Mouse (Mus musculus): ENCODE data around the gene Kat14.
"Not testable (repeated sequence)": the region's sequence is repeated elsewhere in the genome, so short reads cannot be mapped to it uniquely, and the experiment has no call there.

Kat14 gene

GRCm38 (mm10) chr2:144368400-144369019 is at the start of gene Kat14, which contains the start of gene Pet117:
TSS of gene Kat14 (plus strand) at chr2:144368983.
TSS of gene Pet117 (plus strand) at chr2:144368996.
- peak; percentile 96 for DNase-seq (ENCODE audit: low read depth, low spot score)

DNA sequence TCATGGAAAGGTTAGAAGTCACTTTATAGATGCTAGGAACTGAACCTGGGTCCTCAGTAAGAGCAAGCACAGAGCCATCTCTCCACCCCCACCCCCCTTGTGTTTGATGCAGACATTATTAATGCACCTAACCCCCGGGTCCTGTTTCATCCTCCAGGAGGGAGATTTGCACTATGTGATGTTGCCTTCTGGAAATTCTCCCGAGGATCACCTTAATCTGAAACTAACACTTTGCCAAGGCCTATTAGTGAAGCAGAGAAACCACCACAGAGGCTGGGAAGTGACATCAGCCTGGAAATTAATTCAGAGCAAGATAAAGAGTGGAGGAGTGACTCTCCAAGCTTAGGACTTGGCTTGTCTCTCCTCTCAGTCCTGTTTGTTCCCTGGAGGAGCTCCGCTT is 44.6 kb upstream of the Kat14 start:
- no peak for DNase-seq (ENCODE audit: low read depth, low spot score)

GRCm38 (mm10) chr2:144329451-144329850 is 39.3 kb upstream of the Kat14 start:
- DNase-seq (ENCODE audit: low read depth, low spot score) = no peak

GRCm38 (mm10) chr2:144329937-144330336 is 38.8 kb upstream of the Kat14 start:
- DNase-seq (ENCODE audit: low read depth, low spot score) = no peak

GRCm38 (mm10) chr2:144330352-144330959 is 38.3 kb upstream of the Kat14 start:
- DNase-seq (ENCODE audit: low read depth, low spot score) = no peak

GRCm38 (mm10) chr2:144330960-144331371 is 37.8 kb upstream of the Kat14 start:
- DNase-seq (ENCODE audit: low read depth, low spot score) = peak; percentile 16

DNA sequence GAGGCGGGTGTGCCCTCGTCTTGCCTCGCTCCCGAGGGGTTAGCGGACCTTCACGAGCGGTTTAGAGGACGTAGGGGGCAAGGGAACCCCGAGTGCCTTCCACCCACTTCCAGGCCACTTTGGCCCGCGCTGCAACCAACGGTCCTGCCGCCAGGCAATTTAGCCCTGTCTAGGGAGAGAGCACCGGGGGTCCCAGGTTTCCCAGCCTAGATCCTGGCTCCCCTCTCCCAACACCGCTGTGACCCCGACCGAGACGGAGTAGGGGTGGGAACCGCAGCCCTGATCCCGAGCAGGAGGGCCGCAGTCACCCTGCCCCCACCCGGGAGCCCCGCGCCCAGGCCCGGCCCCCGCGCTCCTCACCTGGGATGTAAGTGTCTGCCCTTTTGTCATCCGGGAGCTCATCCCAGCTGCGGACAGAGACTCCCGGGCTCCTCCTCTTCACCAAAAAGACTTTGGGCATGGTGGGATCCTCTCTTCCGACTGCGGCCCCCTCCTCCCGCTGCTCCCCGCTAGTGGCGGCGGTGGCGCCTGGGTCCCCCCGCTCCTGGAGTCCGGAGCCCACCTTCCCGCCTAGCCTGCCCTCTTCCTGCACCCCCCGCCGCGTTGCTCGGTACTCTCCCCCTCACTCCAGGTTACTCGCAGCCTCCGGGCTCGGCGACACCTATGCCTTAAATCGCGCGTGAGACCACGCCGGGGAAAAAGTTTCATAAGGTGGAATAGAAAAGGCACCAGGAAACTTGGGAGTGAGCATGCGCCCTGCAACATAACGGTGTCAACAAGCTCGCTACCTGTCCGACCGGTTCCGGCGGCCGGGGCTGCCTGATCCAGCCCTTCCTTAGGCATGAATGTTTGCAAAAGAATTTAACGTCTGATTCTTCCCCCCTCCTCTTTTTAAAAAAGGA is 37.1 kb upstream of the Kat14 start, which contains the start of gene Ovol2:
TSS of gene Ovol2 (minus strand) at position 746 of the 902 bp plus-strand sequence.
- no peak for DNase-seq (ENCODE audit: low read depth, low spot score)

- no peak for DNase-seq (ENCODE audit: low read depth, low spot score)
Observed at GRCm38 (mm10) chr2:144332486-144332885, 36.3 kb upstream of the Kat14 start.

DNA sequence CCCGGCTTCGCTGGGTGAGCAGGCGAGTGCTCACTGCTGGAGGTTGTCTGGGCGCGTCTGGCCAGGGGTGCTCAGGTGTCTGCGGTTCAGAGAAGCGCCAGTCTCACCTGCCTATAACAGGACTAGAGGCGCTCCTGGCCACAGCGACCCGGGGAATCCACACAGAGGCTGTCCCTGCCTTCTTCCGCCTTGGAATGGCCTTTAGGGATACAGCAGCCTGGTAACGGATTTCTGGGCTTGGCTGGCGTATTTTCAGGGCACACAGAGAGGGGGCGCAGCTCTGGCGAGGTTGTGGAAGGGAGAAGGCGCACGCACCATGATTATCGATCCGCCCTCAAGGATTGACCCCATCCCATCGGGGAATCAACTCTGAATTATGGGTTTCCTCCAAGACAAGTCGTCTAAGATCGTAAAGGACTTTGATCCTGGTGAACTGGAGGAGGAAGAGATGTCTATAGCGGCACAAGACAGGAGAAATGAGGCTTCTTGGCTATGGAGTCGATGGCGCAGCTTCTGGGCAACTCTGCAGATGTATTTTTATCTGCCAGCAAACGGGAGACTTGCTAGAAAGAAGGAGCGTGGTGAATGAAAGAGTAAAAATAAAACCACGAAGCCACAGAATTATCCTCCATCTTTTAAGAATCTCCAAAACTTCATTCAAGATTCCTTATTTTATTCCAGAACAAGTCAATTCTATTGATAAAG is 35.5 kb upstream of the Kat14 start:
- DNase-seq (ENCODE audit: low read depth, low spot score) = no peak

DNA sequence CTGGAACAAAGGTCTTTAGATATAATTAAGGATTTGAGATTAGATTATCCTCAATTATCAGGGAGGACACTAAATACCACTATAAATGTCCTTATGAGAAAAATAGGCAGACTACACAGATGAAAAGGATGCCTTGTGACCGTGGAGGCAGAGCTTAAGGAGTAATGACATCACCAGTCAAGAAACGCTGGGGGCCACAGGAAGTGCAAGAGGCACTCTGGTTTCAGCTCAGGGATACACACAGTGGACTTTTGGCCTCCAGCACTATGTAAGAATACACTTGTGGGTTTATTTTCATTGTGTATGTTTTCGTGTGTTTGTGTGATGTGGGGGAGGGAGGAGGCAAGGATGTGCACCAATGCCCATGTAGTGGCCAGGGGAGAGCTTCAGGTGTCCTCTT is 31.6 kb upstream of the Kat14 start:
- no peak for DNase-seq (ENCODE audit: low read depth, low spot score)

DNA sequence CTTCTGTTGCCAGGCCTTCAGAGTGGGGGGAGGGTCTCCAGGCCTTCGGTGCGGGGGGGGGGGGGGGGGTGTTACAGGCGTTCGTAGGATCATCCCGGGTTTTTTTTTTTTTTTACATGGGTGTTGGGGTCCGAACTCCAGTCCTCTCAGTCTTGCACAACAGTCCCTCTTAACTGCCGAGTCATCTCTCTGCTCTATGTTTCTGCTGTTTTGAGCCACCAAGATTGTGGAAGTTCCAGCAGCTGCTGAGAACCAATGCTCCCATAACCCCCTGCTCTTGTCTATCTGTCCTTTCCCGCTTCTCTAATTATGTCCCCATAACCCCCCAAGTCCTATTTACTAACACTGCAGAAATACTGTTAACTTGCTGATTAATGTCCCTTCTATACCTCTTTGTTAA is 31.1 kb upstream of the Kat14 start:
- no peak for DNase-seq (ENCODE audit: low read depth, low spot score)

DNA sequence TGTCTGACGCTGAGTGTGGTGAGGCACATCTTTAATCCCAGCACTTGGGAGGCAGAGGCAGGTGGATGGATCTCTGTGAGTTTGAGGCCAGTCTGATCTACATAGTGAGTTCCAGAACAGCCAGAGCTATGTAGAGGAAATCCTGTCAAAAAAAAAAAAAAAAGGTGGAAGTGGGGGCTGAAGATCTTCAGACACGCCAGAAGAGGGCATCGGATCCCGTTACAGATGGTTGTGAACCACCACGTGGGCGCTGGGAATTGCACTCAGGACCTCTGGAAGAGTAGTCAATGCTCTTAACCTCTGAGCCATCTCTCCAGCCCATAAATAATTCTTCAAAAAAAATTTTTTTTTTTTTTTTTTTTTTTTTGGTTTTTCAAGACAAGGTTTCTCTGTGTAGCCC is 30.6 kb upstream of the Kat14 start:
- not testable (repeated sequence) for DNase-seq (ENCODE audit: low read depth, low spot score)

DNA sequence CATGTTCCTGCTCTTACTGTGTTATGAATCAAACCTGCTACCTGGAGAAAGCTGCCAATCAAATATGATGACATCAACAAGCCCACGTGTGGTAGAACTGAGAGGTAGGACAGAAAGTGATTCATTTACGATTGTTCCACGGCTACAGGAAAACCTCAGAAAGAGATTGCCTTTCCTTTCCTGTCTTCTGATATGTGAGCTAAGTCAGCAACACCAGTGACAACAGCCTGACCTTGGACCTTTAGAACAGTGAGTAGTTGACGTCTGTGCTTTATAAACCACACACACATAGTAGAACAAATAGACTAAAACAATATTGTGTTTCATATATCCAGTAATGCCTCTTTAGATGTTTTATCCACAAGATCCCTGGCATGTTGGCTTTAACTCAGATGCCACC is 25.6 kb upstream of the Kat14 start:
- DNase-seq (ENCODE audit: low read depth, low spot score) = no peak

- peak; percentile 34 for DNase-seq (ENCODE audit: low read depth, low spot score)
Observed at GRCm38 (mm10) chr2:144348525-144348924, 20.3 kb upstream of the Kat14 start.

- DNase-seq (ENCODE audit: low read depth, low spot score) = no peak
Observed at GRCm38 (mm10) chr2:144352843-144353242, 15.9 kb upstream of the Kat14 start.

DNA sequence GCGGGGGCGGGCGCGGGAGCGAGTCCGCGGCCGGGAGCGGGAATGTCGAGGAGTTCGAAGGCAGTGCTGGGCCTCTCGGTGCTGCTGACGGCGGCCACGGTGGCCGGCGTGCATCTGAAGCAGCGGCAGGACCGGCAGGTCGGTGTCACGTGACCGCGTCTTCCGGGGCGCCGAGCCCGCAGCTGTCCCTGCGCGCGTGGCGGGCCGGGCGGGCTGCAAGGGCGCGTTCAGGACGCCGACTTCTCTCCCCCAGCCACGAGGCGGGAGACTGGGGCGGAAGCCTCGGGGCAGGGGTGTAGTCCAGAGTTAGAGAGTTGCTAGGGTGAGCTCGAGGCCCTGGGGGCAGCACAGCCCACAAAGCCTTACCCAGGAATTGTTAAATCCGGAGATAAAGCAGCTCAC is 238 bp downstream of the Kat14 start:
- peak; percentile 87 for DNase-seq (ENCODE audit: low read depth, low spot score)

DNA sequence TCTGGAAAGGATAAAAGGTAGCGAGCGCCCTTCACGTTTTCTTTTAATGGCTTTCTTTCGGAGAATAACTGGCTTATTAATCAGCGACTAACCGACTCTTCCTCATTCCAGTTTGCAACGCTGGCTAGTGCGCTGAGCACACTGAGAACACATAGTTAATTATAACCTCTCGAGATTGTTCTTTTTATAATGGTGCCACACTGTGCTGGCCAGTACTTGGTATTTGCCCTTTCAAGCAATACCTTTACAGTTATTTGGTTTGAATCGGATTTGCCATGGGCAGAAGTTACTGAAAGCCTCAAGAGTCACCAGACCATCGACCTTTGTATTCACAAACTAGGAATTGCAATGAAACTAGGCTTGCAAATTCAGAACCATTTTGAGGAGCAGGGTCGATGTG is 728 bp downstream of the Kat14 start:
- no peak for DNase-seq (ENCODE audit: low read depth, low spot score)

GRCm38 (mm10) chr2:144371566-144371965 is 2.8 kb downstream of the Kat14 start:
- DNase-seq (ENCODE audit: low read depth, low spot score) = no peak

DNA sequence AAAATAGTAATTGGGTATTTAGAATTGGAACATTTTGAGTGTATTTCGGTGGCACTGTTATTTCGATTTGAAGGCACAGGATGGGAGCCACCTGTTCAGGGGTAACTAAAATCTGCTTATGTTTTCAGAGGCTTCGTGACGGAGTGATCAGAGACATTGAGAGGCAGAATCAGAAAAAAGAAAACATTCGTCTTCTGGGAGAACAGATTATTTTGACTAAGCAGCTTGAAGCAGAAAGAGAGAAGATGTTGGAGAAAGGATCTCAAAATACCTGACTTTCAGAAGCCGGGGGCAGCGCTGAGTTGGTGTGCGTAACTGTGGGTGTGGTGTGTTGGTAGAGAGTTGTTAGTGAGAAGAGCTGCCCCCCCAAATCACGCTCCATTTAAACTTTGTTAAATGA is 4.3 kb downstream of the Kat14 start:
- no peak for DNase-seq (ENCODE audit: low read depth, low spot score)

- DNase-seq (ENCODE audit: low read depth, low spot score) = no peak
Observed at GRCm38 (mm10) chr2:144375063-144375703, 6.4 kb downstream of the Kat14 start.

DNA sequence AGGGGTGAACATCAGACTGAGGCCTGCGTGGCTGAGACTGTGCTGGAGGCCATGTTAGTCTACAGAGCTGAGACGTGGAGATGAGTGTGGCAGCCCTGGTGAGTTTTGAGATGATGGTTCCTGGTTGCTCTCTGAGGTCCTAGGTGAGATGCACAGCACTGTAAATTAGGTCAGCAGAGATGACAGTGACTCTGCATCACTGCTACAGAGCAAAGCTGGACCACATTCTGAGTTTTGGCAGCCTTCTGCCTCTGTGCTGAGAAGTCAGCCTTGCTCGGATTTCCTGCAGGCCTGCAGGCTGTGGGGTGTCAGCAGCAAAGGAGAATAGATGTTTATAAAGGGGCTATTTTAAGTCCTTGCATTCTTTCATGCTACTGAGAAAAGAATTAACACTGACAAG is 12.5 kb downstream of the Kat14 start:
- no peak for DNase-seq (ENCODE audit: low read depth, low spot score)

Measured in CD4-positive, CD25-positive, alpha-beta regulatory T cell, adult 2 months (primary cell).